Mouse (Mus musculus): ENCODE results near the gene Gm572. TPM values are rescaled to one million over a fixed set of nuclear protein-coding genes. Genes with fewer than 3 reads are reported as not detected.
A peak's percentile ranks its signal among the peaks of the same experiment; 100 is the strongest.

Gene Gm572
- polyA plus RNA-seq, 1 experiment: not detected

GRCm38 (mm10) chr4:148623609-148624008 is 19.5 kb upstream of the Gm572 start:
- H3K4me1 ChIP-seq: peaks cover 45% of the 10 kb centered on the region
- peaks cover 67% of the 10 kb centered on the region for H3K36me3 ChIP-seq (replicated peaks; ENCODE audit: low read length)
- peak overlapping the region; percentile 57 for H3K4me3 ChIP-seq (replicated peaks)
- no peaks in the 10 kb centered on the region for H3K9me3 ChIP-seq
- TF ChIP-seq GATA1 (IDR thresholded peaks at IDR 0.05; ENCODE audit: borderline replicate concordance, low read length) (no peak), FLI1 (IDR thresholded peaks at IDR 0.05; ENCODE audit: low read length) (no peak)
- no peaks in the 10 kb centered on the region for H3K27me3 ChIP-seq (replicated peaks)

- H3K4me3 ChIP-seq (replicated peaks): peak overlapping the region; percentile 81
- no peaks in the 10 kb centered on the region for H3K9me3 ChIP-seq
- no peak for TF ChIP-seq FLI1 (IDR thresholded peaks at IDR 0.05; ENCODE audit: low read length)
- no peak for TF ChIP-seq GATA1 (IDR thresholded peaks at IDR 0.05; ENCODE audit: borderline replicate concordance, low read length)
- H3K4me1 ChIP-seq: peaks cover 48% of the 10 kb centered on the region
- H3K27me3 ChIP-seq (replicated peaks): no peaks in the 10 kb centered on the region
- peaks cover 53% of the 10 kb centered on the region for H3K36me3 ChIP-seq (replicated peaks; ENCODE audit: low read length)
These were observed 18.1 kb upstream of the Gm572 start for GRCm38 (mm10) chr4:148625010-148625409.

GRCm38 (mm10) chr4:148625756-148626622 is 17.1 kb upstream of the Gm572 start:
- no peaks in the 10 kb centered on the region for H3K9me3 ChIP-seq
- no peaks in the 10 kb centered on the region for H3K27me3 ChIP-seq (replicated peaks)
- peak overlapping the region; percentile 98 for H3K4me3 ChIP-seq (replicated peaks)
- peaks cover 50% of the 10 kb centered on the region for H3K4me1 ChIP-seq
- H3K36me3 ChIP-seq (replicated peaks; ENCODE audit: low read length): peaks cover 43% of the 10 kb centered on the region
- TF ChIP-seq GATA1 (IDR thresholded peaks at IDR 0.05; ENCODE audit: borderline replicate concordance, low read length) (no peak), FLI1 (IDR thresholded peaks at IDR 0.05; ENCODE audit: low read length) (no peak)

GRCm38 (mm10) chr4:148626623-148627185 is 16.4 kb upstream of the Gm572 start, which contains the start of gene Tardbp:
Gene Tardbp, minus strand, starts transcription at chr4:148627019.
- Histone ChIP-seq H3K36me3 (replicated peaks; ENCODE audit: low read length) (peaks cover 36% of the 10 kb centered on the region), H3K4me3 (replicated peaks) (peak within 1 kb of the TSS; percentile 98), H3K9me3 (no peaks in the 10 kb centered on the region), H3K4me1 (peaks cover 44% of the 10 kb centered on the region), H3K27me3 (replicated peaks) (no peaks in the 10 kb centered on the region)
- TF ChIP-seq FLI1 (IDR thresholded peaks at IDR 0.05; ENCODE audit: low read length) (no peak), GATA1 (IDR thresholded peaks at IDR 0.05; ENCODE audit: borderline replicate concordance, low read length) (no peak)

- H3K4me3 ChIP-seq (replicated peaks): peak overlapping the region; percentile 98
- TF ChIP-seq GATA1 (IDR thresholded peaks at IDR 0.05; ENCODE audit: borderline replicate concordance, low read length) (no peak), FLI1 (IDR thresholded peaks at IDR 0.05; ENCODE audit: low read length) (no peak)
- H3K9me3 ChIP-seq: no peaks in the 10 kb centered on the region
- peaks cover 39% of the 10 kb centered on the region for H3K4me1 ChIP-seq
- no peaks in the 10 kb centered on the region for H3K27me3 ChIP-seq (replicated peaks)
- H3K36me3 ChIP-seq (replicated peaks; ENCODE audit: low read length): peaks cover 30% of the 10 kb centered on the region
These were observed 15.9 kb upstream of the Gm572 start for GRCm38 (mm10) chr4:148627246-148627645.

- TF ChIP-seq GATA1 (IDR thresholded peaks at IDR 0.05; ENCODE audit: borderline replicate concordance, low read length) (no peak), FLI1 (IDR thresholded peaks at IDR 0.05; ENCODE audit: low read length) (no peak)
These were observed 11.0 kb upstream of the Gm572 start for GRCm38 (mm10) chr4:148632013-148632692.

GRCm38 (mm10) chr4:148633395-148634061 is 9.6 kb upstream of the Gm572 start:
- no peak for TF ChIP-seq FLI1 (IDR thresholded peaks at IDR 0.05; ENCODE audit: low read length)
- no peak for TF ChIP-seq GATA1 (IDR thresholded peaks at IDR 0.05; ENCODE audit: borderline replicate concordance, low read length)
- H3K36me3 ChIP-seq (replicated peaks; ENCODE audit: low read length): no peaks in the 10 kb centered on the region
- no peaks in the 10 kb centered on the region for H3K9me3 ChIP-seq
- H3K4me3 ChIP-seq (replicated peaks): no peak overlapping the region
- H3K4me1 ChIP-seq: peaks cover 15% of the 10 kb centered on the region
- H3K27me3 ChIP-seq (replicated peaks): no peaks in the 10 kb centered on the region

More at GRCm38 (mm10) chr4:148632013-148632692, 11.0 kb upstream of the Gm572 start:
- no peaks in the 10 kb centered on the region for H3K9me3 ChIP-seq
- H3K4me3 ChIP-seq (replicated peaks): no peak overlapping the region
- H3K27me3 ChIP-seq (replicated peaks): no peaks in the 10 kb centered on the region
- peaks cover 19% of the 10 kb centered on the region for H3K4me1 ChIP-seq
- no peaks in the 10 kb centered on the region for H3K36me3 ChIP-seq (replicated peaks; ENCODE audit: low read length)

- H3K4me3 ChIP-seq (replicated peaks): no peak overlapping the region
- no peaks in the 10 kb centered on the region for H3K27me3 ChIP-seq (replicated peaks)
- no peaks in the 10 kb centered on the region for H3K36me3 ChIP-seq (replicated peaks; ENCODE audit: low read length)
- no peaks in the 10 kb centered on the region for H3K9me3 ChIP-seq
- TF ChIP-seq GATA1 (IDR thresholded peaks at IDR 0.05; ENCODE audit: borderline replicate concordance, low read length) (no peak), FLI1 (IDR thresholded peaks at IDR 0.05; ENCODE audit: low read length) (no peak)
- H3K4me1 ChIP-seq: peaks cover 14% of the 10 kb centered on the region
These were observed 7.8 kb upstream of the Gm572 start for GRCm38 (mm10) chr4:148635309-148635708.

GRCm38 (mm10) chr4:148638302-148638701 is 4.8 kb upstream of the Gm572 start:
- Histone ChIP-seq H3K27me3 (replicated peaks) (no peaks in the 10 kb centered on the region), H3K4me3 (replicated peaks) (no peak overlapping the region), H3K4me1 (peaks cover 19% of the 10 kb centered on the region), H3K36me3 (replicated peaks; ENCODE audit: low read length) (no peaks in the 10 kb centered on the region), H3K9me3 (no peaks in the 10 kb centered on the region)
- no peak for TF ChIP-seq GATA1 (IDR thresholded peaks at IDR 0.05; ENCODE audit: borderline replicate concordance, low read length)
- TF ChIP-seq FLI1 (IDR thresholded peaks at IDR 0.05; ENCODE audit: low read length): no peak

Data from megakaryocyte, embryonic 14.5 days (primary cell).